Mouse (Mus musculus) neural tube, embryonic 11.5 days (tissue): Measurements from ENCODE around the gene Tom1l1. TPM values are rescaled to one million over a fixed set of nuclear protein-coding genes. Genes with fewer than 3 reads are reported as not detected.

ENCODE experiments used
- ATAC-seq: fragments of 200-750 bp; cut with Nextera tagmentation; 2 replicates; pipeline ENCODE4 v1.8.0; 2017; ENCODE audit warnings: moderate number of reproducible peaks, mild to moderate bottlenecking, moderate TSS enrichment, moderate library complexity; ENCODE audit not compliant: insufficient read depth, low FRiP score, low TSS enrichment
- DNase-seq: peaks from one replicate; pipeline ENCODE4 v3.0.0-alpha.2; 2015; ENCODE audit warnings: low spot score
- H3K27ac ChIP-seq: fragments of 300-500 bp; sonication (generic); 2 replicates; pipeline ENCODE4 v1.5.1; 2014; ENCODE audit warnings: low read depth, mild to moderate bottlenecking, low read length
- H3K27me3 ChIP-seq: fragments of 300-500 bp; sonication (generic); 2 replicates; pipeline ENCODE4 v1.6.1; 2014; ENCODE audit warnings: mild to moderate bottlenecking, low read length, mixed read lengths; ENCODE audit not compliant: control insufficient read depth, insufficient read depth
- H3K36me3 ChIP-seq: fragments of 300-500 bp; sonication (generic); 2 replicates; pipeline ENCODE4 v1.6.1; 2014; ENCODE audit warnings: mild to moderate bottlenecking, low read length, moderate library complexity, mixed read lengths; ENCODE audit not compliant: control insufficient read depth, insufficient read depth
- H3K4me1 ChIP-seq: fragments of 300-500 bp; sonication (generic); 2 replicates; pipeline ENCODE4 v1.6.1; 2014; ENCODE audit warnings: low read length, mixed read lengths; ENCODE audit not compliant: control insufficient read depth, insufficient read depth
- H3K4me2 ChIP-seq: fragments of 300-500 bp; sonication (generic); 2 replicates; pipeline ENCODE4 v1.6.1; 2014; ENCODE audit warnings: low read depth, mild to moderate bottlenecking, moderate library complexity
- H3K4me3 ChIP-seq: fragments of 300-500 bp; sonication (generic); 2 replicates; pipeline ENCODE4 v1.5.1; 2014; ENCODE audit warnings: low read depth, low read length
- H3K9ac ChIP-seq: fragments of 300-500 bp; sonication (generic); 2 replicates; pipeline ENCODE4 v1.6.1; 2014; ENCODE audit warnings: mild to moderate bottlenecking, low read length
- H3K9me3 ChIP-seq: fragments of 300-500 bp; sonication (generic); 2 replicates; pipeline ENCODE4 v1.6.1; 2016; ENCODE audit warnings: low read length; ENCODE audit not compliant: control insufficient read depth
- WGBS: fragments of 180-500 bp; shearing (Covaris S2); extraction: QIAGEN DNeasy Blood & Tissue Kit; methylation state at CpG from one replicate; pipeline ENCODE4 v1.1.7; 2014; 5-methylcytosine and 5-hydroxymethylcytosine counted together
- polyA plus RNA-seq: library from polyadenylated mRNA; unstranded; fragments of >200 nt; fragmentation: Nextera tagmentation; extraction: Ambion mirVana; gene quantifications from 2 replicates; pipeline ENCODE4 v1.2.1, GENCODE M21; 2014

The Tom1l1 gene
- polyA plus RNA-seq, 1 experiment from 2014 or later: 20.1 TPM

GRCm38 (mm10) chr11:90638312-90638830 is 49.8 kb downstream of the Tom1l1 start:
- WGBS: under 1% methylated on average over 46 of the region's 54 CpGs
- Histone ChIP-seq H3K4me3 (peak overlapping the region; percentile 94), H3K9ac (peak overlapping the region; percentile 98), H3K4me2 (peak overlapping the region; percentile 56), H3K9me3 (no peaks in the 10 kb centered on the region), H3K27ac (peak overlapping the region; percentile 89), H3K27me3 (no peaks in the 10 kb centered on the region), H3K4me1 (0 out of 2 replicates have a peak, but pooled peaks cover 3% of the 10 kb centered on the region), H3K36me3 (no peaks in the 10 kb centered on the region; the same call in 1 of the 2 replicates)
- ATAC-seq (peak; percentile 10; the same call in 1 of the 2 replicates), DNase-seq (no peak)

DNA sequence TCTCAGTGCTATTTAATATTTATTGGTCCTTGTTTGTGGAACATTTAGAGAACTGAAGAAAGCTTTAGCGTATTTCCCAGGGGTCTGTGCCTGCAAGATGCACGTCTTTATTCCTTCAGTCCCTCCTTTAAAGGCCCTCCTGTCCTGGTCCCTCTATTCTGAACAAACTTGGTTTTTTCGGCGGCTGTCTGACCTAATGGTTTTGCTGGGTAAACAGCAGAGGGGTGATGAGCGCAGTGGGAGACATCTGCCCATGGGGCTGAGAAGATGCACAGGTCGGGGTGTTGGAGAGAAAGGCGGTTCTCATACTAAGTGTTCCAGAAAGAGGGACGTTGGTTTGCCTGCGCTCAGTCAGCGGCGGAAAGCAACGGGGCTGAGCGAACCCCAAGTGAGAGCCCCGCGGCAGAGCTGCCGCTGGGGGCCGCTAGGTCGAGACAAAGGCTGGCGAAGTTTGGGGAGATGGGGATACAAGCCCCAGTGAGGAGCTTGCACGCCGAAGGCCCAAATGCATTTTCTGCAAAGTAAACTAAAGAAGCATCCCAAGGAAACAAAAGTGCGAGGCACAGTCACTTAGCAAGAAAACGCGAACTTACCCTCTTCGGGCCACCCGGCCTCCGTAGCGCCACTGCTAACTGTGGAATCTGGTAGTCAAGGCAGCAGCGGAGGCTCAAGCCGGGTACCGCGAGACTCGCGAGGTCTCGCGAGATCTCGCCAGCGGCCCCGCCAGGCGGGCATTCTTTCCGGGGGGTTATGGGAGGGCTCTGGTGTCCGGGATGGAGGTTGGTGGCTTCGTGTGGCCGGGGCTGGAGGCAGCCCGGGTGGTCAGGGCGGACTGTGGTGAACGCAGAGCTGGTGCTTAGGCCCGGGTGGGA is 50.5 kb downstream of the Tom1l1 start, which contains the start of the genes Stxbp4 and Cox11:
Stxbp4 (minus strand) TSS at position 645 of the 872 bp plus-strand sequence.
Cox11 (plus strand) TSS at position 734 of the 872 bp plus-strand sequence.
- no peaks in the 10 kb centered on the region; the same call in 1 of the 2 replicates for H3K36me3 ChIP-seq
- ATAC-seq (peak; percentile 94), DNase-seq (peak; percentile 97)
- peak within 1 kb of the TSS; percentile 94 for H3K4me3 ChIP-seq
- 0 out of 2 replicates have a peak, but pooled peaks cover 3% of the 10 kb centered on the region for H3K4me1 ChIP-seq
- H3K27ac ChIP-seq: peak within 1 kb of the TSS; percentile 89
- no peaks in the 10 kb centered on the region for H3K27me3 ChIP-seq
- H3K9me3 ChIP-seq: no peaks in the 10 kb centered on the region
- H3K4me2 ChIP-seq: peak within 1 kb of the TSS; percentile 56
- WGBS: 0% methylated on average over 45 of the region's 48 CpGs
- H3K9ac ChIP-seq: peak within 1 kb of the TSS; percentile 98

GRCm38 (mm10) chr11:90634661-90635060 is 53.5 kb downstream of the Tom1l1 start:
- no peak for ATAC-seq
- no peaks in the 10 kb centered on the region for H3K27me3 ChIP-seq
- H3K4me1 ChIP-seq: 0 out of 2 replicates have a peak, but pooled peaks cover 2% of the 10 kb centered on the region
- H3K9ac ChIP-seq: no peak overlapping the region
- H3K9me3 ChIP-seq: no peaks in the 10 kb centered on the region
- no peak for DNase-seq
- H3K4me2 ChIP-seq: no peak overlapping the region
- no peaks in the 10 kb centered on the region for H3K36me3 ChIP-seq
- no peak overlapping the region for H3K4me3 ChIP-seq
- no peak overlapping the region for H3K27ac ChIP-seq
- 90% methylated on average over 3 of the region's 3 CpGs for WGBS

- Histone ChIP-seq H3K27ac (no peak overlapping the region), H3K27me3 (no peaks in the 10 kb centered on the region), H3K4me2 (no peak overlapping the region), H3K9ac (no peak overlapping the region), H3K4me3 (no peak overlapping the region), H3K36me3 (no peaks in the 10 kb centered on the region), H3K4me1 (no peaks in the 10 kb centered on the region), H3K9me3 (no peaks in the 10 kb centered on the region)
- DNase-seq (no peak), ATAC-seq (no peak)
- WGBS: 78% methylated on average over 2 of the region's 2 CpGs
Measured at GRCm38 (mm10) chr11:90632480-90632879, 55.7 kb downstream of the Tom1l1 start.

DNA sequence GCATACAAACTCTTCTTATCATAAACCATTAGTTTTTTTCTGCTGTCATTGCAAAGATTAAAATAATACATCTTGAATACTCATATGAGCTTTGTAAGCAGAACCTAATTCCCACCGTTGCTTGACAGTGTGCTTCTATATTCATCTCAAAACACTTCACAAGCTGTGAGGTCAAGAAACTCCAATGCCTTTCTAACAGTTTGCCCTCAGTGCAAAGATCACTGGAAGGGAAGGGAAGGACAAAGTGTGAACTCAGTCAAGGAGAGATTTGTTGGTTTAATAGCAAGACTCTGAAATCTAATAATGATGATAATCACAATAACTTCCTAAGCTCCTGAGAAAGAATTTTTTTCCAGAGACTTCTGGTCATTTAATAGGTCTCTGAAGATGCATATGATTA is 60.4 kb downstream of the Tom1l1 start:
- no peak for DNase-seq
- 82% methylated on average over 1 of the region's 1 CpGs for WGBS
- Histone ChIP-seq H3K4me2 (no peak overlapping the region), H3K27ac (no peak overlapping the region), H3K36me3 (no peaks in the 10 kb centered on the region), H3K4me3 (no peak overlapping the region), H3K4me1 (no peaks in the 10 kb centered on the region), H3K27me3 (no peaks in the 10 kb centered on the region), H3K9me3 (no peaks in the 10 kb centered on the region), H3K9ac (no peak overlapping the region)
- no peak for ATAC-seq

DNA sequence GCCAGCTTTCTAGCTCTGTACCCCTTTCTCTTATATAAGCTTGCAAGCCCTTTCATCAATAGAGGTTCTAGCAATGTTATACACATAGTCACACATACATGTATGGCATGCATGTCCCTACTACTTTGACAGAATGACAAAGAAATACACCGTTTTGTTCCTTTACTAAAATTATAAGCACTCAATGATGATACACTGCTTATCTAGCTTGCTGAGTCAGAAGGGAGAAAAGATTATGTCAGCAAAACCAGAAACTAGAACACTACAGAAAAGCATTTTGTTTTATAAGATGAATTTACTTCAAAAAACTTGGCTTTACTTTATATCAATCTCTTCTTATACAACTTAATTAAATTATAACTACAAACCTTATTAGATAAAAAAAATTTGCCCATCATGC is 63.0 kb downstream of the Tom1l1 start:
- H3K36me3 ChIP-seq: no peaks in the 10 kb centered on the region
- no peaks in the 10 kb centered on the region for H3K9me3 ChIP-seq
- H3K27me3 ChIP-seq: no peaks in the 10 kb centered on the region
- no peak overlapping the region for H3K9ac ChIP-seq
- WGBS: 92% methylated on average over 1 of the region's 1 CpGs
- DNase-seq: no peak
- no peaks in the 10 kb centered on the region for H3K4me1 ChIP-seq
- no peak overlapping the region for H3K27ac ChIP-seq
- H3K4me3 ChIP-seq: no peak overlapping the region
- no peak overlapping the region for H3K4me2 ChIP-seq
- ATAC-seq: no peak

DNA sequence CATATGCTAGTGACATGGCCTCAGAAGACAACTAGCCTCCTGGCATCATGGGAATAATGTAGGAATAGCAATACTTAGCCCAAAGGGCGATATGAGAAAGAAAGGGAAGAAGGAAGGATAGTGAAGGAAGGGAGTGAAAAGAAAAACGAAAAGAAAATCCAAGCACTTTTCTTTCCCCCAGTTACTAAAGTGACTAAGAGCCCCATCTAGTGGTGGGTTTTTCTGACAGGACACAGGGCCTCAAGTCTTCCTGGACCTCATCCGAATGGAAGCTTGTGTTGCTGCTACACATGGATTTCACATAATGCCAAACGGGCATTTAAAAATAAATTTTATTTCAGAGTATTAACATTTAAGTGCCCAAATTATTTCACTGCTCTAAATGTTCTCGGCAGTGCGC is 64.7 kb downstream of the Tom1l1 start:
- no peaks in the 10 kb centered on the region for H3K4me1 ChIP-seq
- no peak overlapping the region for H3K4me3 ChIP-seq
- no peaks in the 10 kb centered on the region for H3K36me3 ChIP-seq
- DNase-seq (peak; percentile 26), ATAC-seq (no peak)
- H3K9ac ChIP-seq: no peak overlapping the region
- no peaks in the 10 kb centered on the region for H3K27me3 ChIP-seq
- H3K9me3 ChIP-seq: no peaks in the 10 kb centered on the region
- WGBS: 63% methylated on average over 6 of the region's 6 CpGs
- H3K27ac ChIP-seq: no peak overlapping the region
- no peak overlapping the region for H3K4me2 ChIP-seq

DNA sequence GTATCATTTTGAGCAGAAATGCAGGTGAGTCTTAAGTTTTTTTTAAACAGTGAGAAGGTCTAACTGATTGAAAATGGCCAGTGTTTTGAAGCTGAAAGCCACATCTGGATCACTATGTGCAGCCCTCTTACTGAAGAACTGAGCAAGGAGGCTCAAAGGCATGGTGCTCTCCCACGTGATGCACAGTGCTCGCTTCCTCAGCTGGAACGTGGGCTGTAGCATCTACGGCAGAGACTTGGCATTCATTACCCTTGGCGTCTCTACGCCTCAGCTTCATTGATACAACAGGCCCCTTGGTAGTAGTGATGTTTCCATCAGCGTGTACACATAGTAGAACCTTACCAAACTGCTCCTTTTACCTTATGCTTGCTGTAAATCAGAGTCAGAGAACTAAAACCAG is 65.7 kb downstream of the Tom1l1 start:
- ATAC-seq (no peak), DNase-seq (no peak)
- no peaks in the 10 kb centered on the region for H3K9me3 ChIP-seq
- no peaks in the 10 kb centered on the region for H3K4me1 ChIP-seq
- no peaks in the 10 kb centered on the region for H3K36me3 ChIP-seq
- WGBS: 96% methylated on average over 7 of the region's 7 CpGs
- no peak overlapping the region for H3K27ac ChIP-seq
- no peaks in the 10 kb centered on the region for H3K27me3 ChIP-seq
- no peak overlapping the region for H3K9ac ChIP-seq
- no peak overlapping the region for H3K4me3 ChIP-seq
- H3K4me2 ChIP-seq: no peak overlapping the region
